In genomic region chr5:88886668-88887555, GRCm38 (mm10) we compare ENCODE assay signal across 7 mouse cellular contexts. TPM values are rescaled to one million over a fixed set of nuclear protein-coding genes. Genes with fewer than 3 reads are reported as not detected.
A peak's percentile ranks its signal among the peaks of the same experiment; 100 is the strongest.
DNase-seq lines count a peak whose midpoint lies in the region; ATAC-seq and TF ChIP-seq lines count a peak whose summit lies in the region.

Slc4a4 (plus strand) TSS chr5:88886818.

- TF ChIP-seq POLR2A in testis, adult 2 months (IDR thresholded peaks at IDR 0.05; ENCODE audit: control insufficient read depth, low read depth, low read length), result no peak

- intact Hi-C loops in gastrocnemius, postnatal 14 days (cut with DNase I; ENCODE audit: low total_unique reads), result loop anchor here (10.0 kb wide), 1 partner anchor 498 kb away; no protein-coding TSS in a partner anchor

- peak within 1 kb of the TSS; percentile 59 for H3K27ac ChIP-seq in limb, embryonic 12.5 days
- H3K27ac ChIP-seq in midbrain, embryonic 13.5 days, result no peak within 1 kb of the TSS
- no peak within 1 kb of the TSS for H3K27ac ChIP-seq in testis, adult 2 months (ENCODE audit: control insufficient read depth, insufficient read depth, low read depth, low read length)

- H3K4me3 ChIP-seq in limb, embryonic 12.5 days (replicated peaks), result peak within 1 kb of the TSS; percentile 85
- H3K4me3 ChIP-seq in midbrain, embryonic 13.5 days (replicated peaks), result peak within 1 kb of the TSS; percentile 76
- peak within 1 kb of the TSS; percentile 56 for H3K4me3 ChIP-seq in testis, adult 2 months (ENCODE audit: control insufficient read depth, low read depth, low read length)

- H3K9me3 ChIP-seq in limb, embryonic 12.5 days, result no peaks in the 10 kb centered on the region
- H3K9me3 ChIP-seq in midbrain, embryonic 13.5 days, result no peaks in the 10 kb centered on the region

- peak within 1 kb of the TSS; percentile 79 for H3K9ac ChIP-seq in limb, embryonic 12.5 days (replicated peaks)
- H3K9ac ChIP-seq in midbrain, embryonic 13.5 days (replicated peaks), result peak within 1 kb of the TSS; percentile 76

- DNase-seq in adrenal gland, postnatal 14 days, result peak; percentile 65
- peak; percentile 66 to 75 for DNase-seq in cerebellum, postnatal 10 days
- DNase-seq in gastrocnemius, postnatal 14 days, result peak; percentile 71
- peak; percentile 1 for DNase-seq in induced T-regulatory cell, adult 2 months (ENCODE audit: low read depth)

- under 1% methylated on average over 76 of the region's 119 CpGs for WGBS in limb, embryonic 12.5 days
- WGBS in midbrain, embryonic 13.5 days, result under 1% methylated on average over 84 of the region's 119 CpGs

- peaks cover 20% of the 10 kb centered on the region; the same call in 1 of the 2 replicates for H3K27me3 ChIP-seq in limb, embryonic 12.5 days
- peaks cover 25% of the 10 kb centered on the region for H3K27me3 ChIP-seq in midbrain, embryonic 13.5 days
- H3K27me3 ChIP-seq in testis, adult 2 months (ENCODE audit: control insufficient read depth, insufficient read depth, low read length), result no peaks in the 10 kb centered on the region

- peak; percentile 73 for ATAC-seq in limb, embryonic 12.5 days (ENCODE audit: insufficient number of reproducible peaks, insufficient read depth, low FRiP score, low TSS enrichment, low read depth)
- peak; percentile 90 for ATAC-seq in midbrain, embryonic 13.5 days

- peak within 1 kb of the TSS; percentile 92 for H3K4me2 ChIP-seq in limb, embryonic 12.5 days
- peak within 1 kb of the TSS; percentile 97 for H3K4me2 ChIP-seq in midbrain, embryonic 13.5 days (replicated peaks)

- H3K36me3 ChIP-seq in limb, embryonic 12.5 days, result no peaks in the 10 kb centered on the region
- H3K36me3 ChIP-seq in midbrain, embryonic 13.5 days, result no peaks in the 10 kb centered on the region
- no peaks in the 10 kb centered on the region for H3K36me3 ChIP-seq in testis, adult 2 months (ENCODE audit: control insufficient read depth, insufficient read depth, low read length)

- no peak for TF ChIP-seq CTCF in testis, adult 2 months (IDR thresholded peaks at IDR 0.05; ENCODE audit: control insufficient read depth, insufficient read depth, insufficient replicate concordance, low read depth, low read length)

- H3K4me1 ChIP-seq in limb, embryonic 12.5 days (replicated peaks), result peaks cover 11% of the 10 kb centered on the region
- H3K4me1 ChIP-seq in midbrain, embryonic 13.5 days (replicated peaks), result peaks cover 11% of the 10 kb centered on the region
- H3K4me1 ChIP-seq in testis, adult 2 months (ENCODE audit: control insufficient read depth, insufficient read depth, low read length), result peaks cover 9% of the 10 kb centered on the region

RNA-seq across cellular contexts. Expression of gene Slc4a4, which starts in this region (rescaled TPM):
- 89.7 and 101 TPM in 2 replicates for total RNA-seq in adrenal gland, postnatal 14 days (2021)
- total RNA-seq in gastrocnemius, postnatal 14 days (2021), result 1 to 10 TPM; 4.7 to 6.0 TPM
- polyA plus RNA-seq in limb, embryonic 12.5 days (2016; fragmentation: Nextera tagmentation; extraction: Ambion mirVana), result 1.8 and 1.9 TPM in 2 replicates
- 1.5 and 1.9 TPM in 2 replicates for polyA plus RNA-seq in midbrain, embryonic 13.5 days (2015; fragmentation: Nextera tagmentation; extraction: Ambion mirVana)
- polyA plus RNA-seq in testis, adult 2 months (2012; rRNA removed), result 0.38 and 0.47 TPM in 2 replicates

Comparison
In these comparisons a context has a peak if more than half of its experiments do, and no peak if none do; other contexts are left out.
1. RNA of gene Slc4a4 (total RNA-seq): 89.7 to 101 TPM in adrenal gland, postnatal 14 days; 4.7 to 6.0 TPM in gastrocnemius, postnatal 14 days; every median in the first group is over 10 times any median in the second.
2. DNase-seq: peak in every context shown above with its lines; median percentile 71 in gastrocnemius, postnatal 14 days; 70 in cerebellum, postnatal 10 days; 65 in adrenal gland, postnatal 14 days; 1 in induced T-regulatory cell, adult 2 months.
3. Peak in every context shown above with its lines, with median percentiles within 50 percentile points of each other: H3K4me3 ChIP-seq.